Mouse (Mus musculus): ENCODE measurements around the gene Ap2b1. TPM values are rescaled to one million over a fixed set of nuclear protein-coding genes. Genes with fewer than 3 reads are reported as not detected.

Ap2b1 gene
- polyA plus RNA-seq, 1 experiment: 26.5 TPM

Other genes starting within 250 kb of the Ap2b1 start
- 3.5 and 3.6 TPM in 2 replicates for gene Slfn2, start 233.9 kb upstream of the Ap2b1 start, polyA plus RNA-seq (2012; ENCODE audit: insufficient read depth, insufficient read length, missing spikeins)
- gene Slfn1, start 182.2 kb upstream of the Ap2b1 start, polyA plus RNA-seq (2012; ENCODE audit: insufficient read depth, insufficient read length, missing spikeins): not detected in 2 replicates
- gene Slfn4, start 123.8 kb upstream of the Ap2b1 start, polyA plus RNA-seq (2012; ENCODE audit: insufficient read depth, insufficient read length, missing spikeins): not detected in 2 replicates
- 0.75 and 0.95 TPM in 2 replicates for gene Slfn3, start 107.7 kb upstream of the Ap2b1 start, polyA plus RNA-seq (2012; ENCODE audit: insufficient read depth, insufficient read length, missing spikeins)
- not detected in 2 replicates for gene Slfn14, start 12.3 kb upstream of the Ap2b1 start, polyA plus RNA-seq (2012; ENCODE audit: insufficient read depth, insufficient read length, missing spikeins)
- 4.2 and 9.8 TPM in 2 replicates for gene Pex12, start 3.6 kb downstream of the Ap2b1 start, polyA plus RNA-seq (2012; ENCODE audit: insufficient read depth, insufficient read length, missing spikeins)
- gene Rasl10b, start 110.1 kb downstream of the Ap2b1 start, polyA plus RNA-seq (2012; ENCODE audit: insufficient read depth, insufficient read length, missing spikeins): not detected in 2 replicates
- not detected in 2 replicates for gene Gas2l2, start 130.4 kb downstream of the Ap2b1 start, polyA plus RNA-seq (2012; ENCODE audit: insufficient read depth, insufficient read length, missing spikeins)
- 2.9 TPM in 1 of 2 replicates, not detected in the other for gene 1700020L24Rik, start 138.7 kb downstream of the Ap2b1 start, polyA plus RNA-seq (2012; ENCODE audit: insufficient read depth, insufficient read length, missing spikeins)
- gene Mmp28, start 164.0 kb downstream of the Ap2b1 start, polyA plus RNA-seq (2012; ENCODE audit: insufficient read depth, insufficient read length, missing spikeins): 5.4 and 6.6 TPM in 2 replicates
- gene Taf15, start 174.1 kb downstream of the Ap2b1 start, polyA plus RNA-seq (2012; ENCODE audit: insufficient read depth, insufficient read length, missing spikeins): 29.8 and 35.5 TPM in 2 replicates
- not detected in 2 replicates for gene Heatr9, start 223.2 kb downstream of the Ap2b1 start, polyA plus RNA-seq (2012; ENCODE audit: insufficient read depth, insufficient read length, missing spikeins)
- 3.7 and 4.0 TPM in 2 replicates for gene Ccl5, start 231.5 kb downstream of the Ap2b1 start, polyA plus RNA-seq (2012; ENCODE audit: insufficient read depth, insufficient read length, missing spikeins)